Mouse (Mus musculus): ENCODE data around the gene Ednra.

Ednra gene

DNA sequence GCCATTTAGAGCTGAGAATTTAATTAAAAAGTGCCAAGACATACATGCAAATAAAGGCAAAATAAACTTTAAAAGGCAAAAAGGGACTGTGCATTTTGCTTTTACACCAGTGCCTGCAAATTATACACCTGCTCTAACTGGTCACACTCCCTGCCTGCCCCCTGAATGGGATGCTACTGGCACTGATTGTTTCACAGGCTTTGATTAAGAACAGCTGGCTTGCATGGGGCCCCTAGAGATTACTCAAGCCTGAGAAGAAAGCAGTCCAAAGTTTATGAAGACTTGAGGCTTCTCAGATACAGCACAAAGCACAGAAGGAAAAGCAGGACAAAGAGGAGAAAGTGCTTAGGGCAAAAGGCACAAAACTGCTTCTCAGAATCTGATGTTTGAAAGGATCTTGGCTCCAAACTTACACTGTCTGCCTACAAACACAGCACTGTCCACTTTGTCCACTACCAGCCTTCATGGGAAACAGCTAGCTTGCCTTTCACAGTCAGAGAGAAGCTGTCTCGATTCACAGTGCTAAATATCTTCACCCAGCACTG is 73.5 kb downstream of the Ednra start:
- DNase-seq (ENCODE audit: low spot score): no peak

DNA sequence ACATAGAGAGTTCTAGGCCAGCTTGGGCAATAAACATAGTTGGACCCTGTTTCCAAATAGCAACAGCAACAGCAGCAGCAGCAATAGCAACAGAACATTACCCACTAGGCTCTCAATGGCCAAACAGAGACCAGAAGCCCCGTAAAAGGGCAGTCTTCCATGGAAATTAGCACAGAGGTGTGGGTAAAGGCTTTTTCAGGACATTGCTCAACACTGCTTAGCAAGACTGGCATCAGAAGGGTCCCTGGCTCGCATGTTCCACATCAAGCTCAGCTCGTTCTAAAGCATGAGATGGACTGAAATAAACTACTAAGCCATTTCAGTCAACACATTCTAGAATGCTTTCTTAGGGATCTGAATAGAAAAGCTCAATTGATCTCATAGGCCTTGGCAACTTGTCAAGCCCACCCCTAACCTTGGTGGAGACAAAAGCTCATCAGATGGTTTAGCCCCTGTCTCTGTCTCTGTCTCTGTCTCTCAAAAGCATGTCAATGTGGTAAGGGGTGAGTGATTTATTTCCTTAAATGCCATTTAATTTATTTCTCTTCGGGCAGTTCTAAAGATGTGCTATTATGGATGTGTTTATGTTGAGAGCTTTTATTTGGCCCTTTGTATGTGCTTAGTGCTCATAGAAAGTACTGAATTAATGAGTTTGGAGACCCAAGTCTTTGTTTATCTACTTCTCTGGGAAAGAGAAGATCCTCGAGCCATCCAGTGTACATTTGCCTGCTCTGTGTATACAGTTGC is 84.0 kb downstream of the Ednra start:
- DNase-seq (ENCODE audit: low spot score): peak; percentile 34

DNA sequence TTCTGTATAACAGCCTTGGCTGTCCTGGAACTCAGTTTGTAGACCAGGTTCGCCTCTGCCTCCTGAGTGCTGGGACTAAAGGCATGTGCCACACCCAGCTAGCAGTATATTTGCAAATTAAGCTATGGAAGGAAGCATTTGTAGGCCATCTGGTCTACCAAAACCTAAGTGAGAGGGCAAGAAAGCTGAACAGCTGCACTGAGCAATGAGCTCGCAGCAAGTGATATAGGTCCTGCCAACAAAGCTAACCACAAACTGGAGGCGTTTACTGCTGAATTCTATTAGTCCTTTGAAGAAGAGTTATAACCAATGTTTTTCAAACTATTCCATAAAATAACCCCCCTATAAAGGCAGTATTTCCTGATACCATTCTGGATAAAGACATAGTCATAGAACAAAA is 86.7 kb downstream of the Ednra start:
- no peak for DNase-seq (ENCODE audit: low spot score)

GRCm38 (mm10) chr8:77634035-77634434 is 90.2 kb downstream of the Ednra start:
- DNase-seq (ENCODE audit: low spot score): no peak

- DNase-seq (ENCODE audit: low spot score): no peak
Observed at GRCm38 (mm10) chr8:77633211-77633610, 91.1 kb downstream of the Ednra start.

GRCm38 (mm10) chr8:77630691-77631090 is 93.6 kb downstream of the Ednra start:
- DNase-seq (ENCODE audit: low spot score): no peak

DNA sequence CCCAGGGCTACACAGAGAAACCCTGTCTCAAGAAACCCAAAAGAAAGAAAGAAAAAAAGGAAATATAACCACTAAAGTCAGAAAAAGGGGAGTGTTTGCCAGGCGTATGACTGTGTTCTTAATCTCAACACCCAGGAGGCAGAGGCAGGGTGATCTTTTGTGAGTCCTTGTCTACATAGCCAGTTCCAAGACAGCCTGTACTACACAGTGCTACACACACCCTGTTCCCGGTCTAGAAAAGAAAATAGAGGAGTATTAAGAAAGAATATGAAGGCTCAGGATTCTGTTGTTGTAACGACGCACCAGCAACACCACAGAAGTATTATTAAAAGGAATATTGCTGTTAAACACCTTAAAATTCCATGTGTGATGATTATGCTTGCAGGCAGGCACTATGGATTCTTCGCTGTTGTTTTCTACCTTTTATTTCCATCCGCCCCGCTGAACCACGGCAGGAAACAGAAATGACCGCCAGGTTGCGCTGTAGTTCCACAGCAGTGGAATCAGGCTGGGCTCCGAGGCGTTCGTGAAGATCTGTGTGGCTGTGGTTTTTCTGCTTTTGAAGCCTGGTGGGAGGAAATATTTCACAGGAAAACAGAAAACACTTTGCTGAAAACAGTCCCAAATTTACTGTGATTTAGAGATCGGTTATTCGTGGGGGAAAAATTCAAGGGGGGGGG is 94.3 kb downstream of the Ednra start:
- DNase-seq (ENCODE audit: low spot score): peak; percentile 75

DNA sequence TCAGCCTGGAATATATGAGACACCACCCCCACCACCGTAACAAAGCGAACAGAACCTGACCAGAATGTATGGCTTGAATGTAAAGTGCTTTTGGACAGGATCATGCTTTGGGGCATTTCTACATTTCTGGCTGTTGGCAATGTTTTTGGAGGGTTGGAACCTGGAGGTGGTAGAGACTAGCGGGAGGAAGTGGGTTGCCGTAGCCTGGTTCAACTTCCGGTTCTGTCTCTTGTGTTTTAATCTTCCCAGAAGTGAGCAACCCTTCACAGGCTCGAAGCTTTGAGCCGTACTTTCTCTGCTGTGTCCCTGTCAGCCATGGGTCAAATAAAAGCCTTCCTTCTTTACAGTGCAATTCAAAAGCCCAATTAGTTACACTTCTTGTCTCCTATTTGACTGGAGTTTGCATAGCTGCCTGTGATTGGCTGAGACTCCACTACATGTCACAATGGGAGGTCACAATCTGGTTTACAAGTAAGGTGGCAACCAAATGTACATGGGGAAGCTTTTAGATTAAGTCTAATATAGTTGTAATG is 100.5 kb downstream of the Ednra start:
- DNase-seq (ENCODE audit: low spot score): no peak

- peak; percentile 56 for DNase-seq (ENCODE audit: low spot score)
Observed at GRCm38 (mm10) chr8:77617916-77618315, 106.3 kb downstream of the Ednra start.

Data from lung, postnatal 25 days (tissue).